Mouse (Mus musculus) neural tube, embryonic 11.5 days (tissue): ENCODE measurements around the gene Gm28635. TPM values are rescaled to one million over a fixed set of nuclear protein-coding genes. Genes with fewer than 3 reads are reported as not detected.

Source experiments
- ATAC-seq: fragments of 200-750 bp; cut with Nextera tagmentation; 2 replicates; pipeline ENCODE4 v1.8.0; 2017; ENCODE audit warnings: moderate number of reproducible peaks, mild to moderate bottlenecking, moderate TSS enrichment, moderate library complexity; ENCODE audit not compliant: insufficient read depth, low FRiP score, low TSS enrichment
- DNase-seq: peaks from one replicate; pipeline ENCODE4 v3.0.0-alpha.2; 2015; ENCODE audit warnings: low spot score
- H3K27ac ChIP-seq: fragments of 300-500 bp; sonication (generic); 2 replicates; pipeline ENCODE4 v1.5.1; 2014; ENCODE audit warnings: low read depth, mild to moderate bottlenecking, low read length
- H3K27me3 ChIP-seq: fragments of 300-500 bp; sonication (generic); 2 replicates; pipeline ENCODE4 v1.6.1; 2014; ENCODE audit warnings: mild to moderate bottlenecking, low read length, mixed read lengths; ENCODE audit not compliant: control insufficient read depth, insufficient read depth
- H3K36me3 ChIP-seq: fragments of 300-500 bp; sonication (generic); 2 replicates; pipeline ENCODE4 v1.6.1; 2014; ENCODE audit warnings: mild to moderate bottlenecking, low read length, moderate library complexity, mixed read lengths; ENCODE audit not compliant: control insufficient read depth, insufficient read depth
- H3K4me1 ChIP-seq: fragments of 300-500 bp; sonication (generic); 2 replicates; pipeline ENCODE4 v1.6.1; 2014; ENCODE audit warnings: low read length, mixed read lengths; ENCODE audit not compliant: control insufficient read depth, insufficient read depth
- H3K4me2 ChIP-seq: fragments of 300-500 bp; sonication (generic); 2 replicates; pipeline ENCODE4 v1.6.1; 2014; ENCODE audit warnings: low read depth, mild to moderate bottlenecking, moderate library complexity
- H3K4me3 ChIP-seq: fragments of 300-500 bp; sonication (generic); 2 replicates; pipeline ENCODE4 v1.5.1; 2014; ENCODE audit warnings: low read depth, low read length
- H3K9ac ChIP-seq: fragments of 300-500 bp; sonication (generic); 2 replicates; pipeline ENCODE4 v1.6.1; 2014; ENCODE audit warnings: mild to moderate bottlenecking, low read length
- H3K9me3 ChIP-seq: fragments of 300-500 bp; sonication (generic); 2 replicates; pipeline ENCODE4 v1.6.1; 2016; ENCODE audit warnings: low read length; ENCODE audit not compliant: control insufficient read depth
- WGBS: fragments of 180-500 bp; shearing (Covaris S2); extraction: QIAGEN DNeasy Blood & Tissue Kit; methylation state at CpG from one replicate; pipeline ENCODE4 v1.1.7; 2014; 5-methylcytosine and 5-hydroxymethylcytosine counted together
- polyA plus RNA-seq: library from polyadenylated mRNA; unstranded; fragments of >200 nt; fragmentation: Nextera tagmentation; extraction: Ambion mirVana; gene quantifications from 2 replicates; pipeline ENCODE4 v1.2.1, GENCODE M21; 2014

The Gm28635 gene
- polyA plus RNA-seq, 1 experiment from 2014 or later = not detected

DNA sequence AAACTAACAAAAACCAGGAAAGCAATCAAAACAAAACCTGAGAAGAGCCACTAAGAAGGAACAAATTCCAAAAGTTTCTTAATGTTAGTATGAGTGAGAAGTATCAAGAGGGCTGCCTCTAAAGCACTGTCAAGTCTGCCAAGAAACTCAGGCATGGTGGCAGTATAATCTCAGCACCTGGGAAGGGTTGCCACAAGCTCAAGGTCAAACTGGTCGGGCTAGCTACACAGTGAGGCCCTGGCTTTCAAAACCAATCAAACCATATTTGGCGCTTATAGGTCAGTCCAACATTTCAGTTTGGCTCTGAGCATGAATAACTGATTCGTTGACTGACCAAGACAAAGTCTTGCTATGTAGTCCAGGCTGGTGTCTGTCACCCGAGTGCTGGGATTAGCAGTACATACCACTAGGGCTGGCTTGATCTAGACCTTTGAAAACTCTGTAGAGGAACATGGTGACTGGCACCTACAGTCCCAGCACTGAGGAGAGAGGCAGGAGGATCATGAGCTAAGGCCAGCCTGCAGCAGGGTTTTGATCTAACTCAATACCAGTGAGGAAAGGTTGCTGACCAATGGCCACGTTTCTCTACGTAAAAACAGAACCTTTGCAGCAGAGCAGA is 78.5 kb downstream of the Gm28635 start:
- Histone ChIP-seq H3K36me3 (peaks cover 4% of the 10 kb centered on the region), H3K9ac (no peak overlapping the region), H3K27me3 (no peaks in the 10 kb centered on the region), H3K4me1 (no peaks in the 10 kb centered on the region), H3K4me2 (no peak overlapping the region), H3K27ac (no peak overlapping the region), H3K4me3 (no peak overlapping the region), H3K9me3 (no peaks in the 10 kb centered on the region)
- 92% methylated on average over 6 of the region's 6 CpGs for WGBS
- DNase-seq = no peak
- no peak for ATAC-seq

DNA sequence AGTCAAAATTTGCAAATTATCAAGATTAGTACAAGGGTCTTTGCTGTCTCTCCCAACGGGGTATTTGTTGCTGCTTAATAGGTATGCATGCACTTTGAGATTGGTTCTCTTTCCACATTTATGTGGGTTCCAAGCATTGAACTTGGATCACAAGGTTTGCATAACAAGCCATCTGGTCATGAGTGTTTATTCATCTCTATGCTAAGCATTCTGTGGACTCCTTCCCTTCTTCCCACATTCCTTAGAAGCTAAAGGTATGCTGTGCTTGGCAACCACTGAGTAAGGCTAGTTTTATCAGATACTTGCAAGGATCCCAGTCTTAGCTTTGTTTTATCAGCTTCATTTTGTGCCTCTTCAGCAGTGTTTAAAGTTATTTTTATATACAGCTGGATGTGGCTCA is 80.7 kb downstream of the Gm28635 start:
- Histone ChIP-seq H3K27me3 (no peaks in the 10 kb centered on the region), H3K4me2 (no peak overlapping the region), H3K4me1 (no peaks in the 10 kb centered on the region), H3K36me3 (peaks cover 4% of the 10 kb centered on the region), H3K9ac (no peak overlapping the region), H3K27ac (no peak overlapping the region), H3K9me3 (no peaks in the 10 kb centered on the region), H3K4me3 (no peak overlapping the region)
- ATAC-seq = no peak
- DNase-seq = no peak
- 92% methylated on average over 1 of the region's 1 CpGs for WGBS

DNA sequence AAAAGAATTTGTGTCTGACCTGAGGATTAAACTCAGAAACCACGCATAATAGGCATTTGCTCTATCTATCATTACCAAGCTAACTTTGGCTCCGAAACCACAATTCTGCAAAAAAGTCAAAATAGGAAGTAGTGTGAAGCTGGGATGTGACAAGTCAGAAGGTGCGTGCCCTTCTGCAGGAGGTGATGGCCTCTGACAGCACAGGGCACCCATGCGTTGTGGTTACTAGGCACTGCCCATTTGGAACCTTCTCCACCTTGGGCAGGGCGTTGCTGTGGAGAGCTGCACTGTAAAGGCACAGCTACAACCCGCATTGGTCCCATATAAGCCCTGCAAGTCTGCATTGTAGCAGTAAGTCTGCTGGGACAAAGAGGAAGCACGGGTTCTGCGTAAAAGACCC is 85.0 kb downstream of the Gm28635 start:
- H3K9ac ChIP-seq = no peak overlapping the region
- H3K4me2 ChIP-seq = no peak overlapping the region
- DNase-seq (no peak), ATAC-seq (no peak)
- H3K9me3 ChIP-seq = no peaks in the 10 kb centered on the region
- no peaks in the 10 kb centered on the region for H3K4me1 ChIP-seq
- WGBS = 90% methylated on average over 8 of the region's 8 CpGs
- H3K27me3 ChIP-seq = no peaks in the 10 kb centered on the region
- no peak overlapping the region for H3K27ac ChIP-seq
- no peak overlapping the region for H3K4me3 ChIP-seq
- H3K36me3 ChIP-seq = no peaks in the 10 kb centered on the region

DNA sequence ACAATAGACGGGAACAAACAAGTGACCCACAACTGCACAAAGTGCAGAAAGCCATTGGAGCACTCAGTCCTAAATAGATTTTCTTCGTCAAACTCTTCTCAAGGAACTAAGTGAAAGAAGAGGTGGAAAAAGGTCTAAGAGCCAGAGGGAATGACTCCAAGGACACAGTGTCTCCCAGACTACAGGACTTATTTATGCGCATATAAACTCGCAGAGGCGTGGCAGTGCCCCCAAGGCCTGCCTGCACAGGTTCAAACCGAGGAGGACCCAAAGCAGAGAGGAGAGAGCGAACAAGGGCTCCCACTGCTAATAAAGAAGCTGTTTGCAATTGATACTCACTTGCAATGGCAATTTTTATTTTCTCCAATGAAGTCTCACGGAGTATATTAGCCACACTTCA is 92.1 kb downstream of the Gm28635 start:
- no peak overlapping the region for H3K4me3 ChIP-seq
- H3K27ac ChIP-seq = no peak overlapping the region
- H3K27me3 ChIP-seq = no peaks in the 10 kb centered on the region
- no peak overlapping the region for H3K4me2 ChIP-seq
- ATAC-seq = no peak
- 89% methylated on average over 8 of the region's 8 CpGs for WGBS
- H3K36me3 ChIP-seq = no peaks in the 10 kb centered on the region
- H3K4me1 ChIP-seq = no peaks in the 10 kb centered on the region
- H3K9me3 ChIP-seq = no peaks in the 10 kb centered on the region
- DNase-seq = no peak
- H3K9ac ChIP-seq = no peak overlapping the region

DNA sequence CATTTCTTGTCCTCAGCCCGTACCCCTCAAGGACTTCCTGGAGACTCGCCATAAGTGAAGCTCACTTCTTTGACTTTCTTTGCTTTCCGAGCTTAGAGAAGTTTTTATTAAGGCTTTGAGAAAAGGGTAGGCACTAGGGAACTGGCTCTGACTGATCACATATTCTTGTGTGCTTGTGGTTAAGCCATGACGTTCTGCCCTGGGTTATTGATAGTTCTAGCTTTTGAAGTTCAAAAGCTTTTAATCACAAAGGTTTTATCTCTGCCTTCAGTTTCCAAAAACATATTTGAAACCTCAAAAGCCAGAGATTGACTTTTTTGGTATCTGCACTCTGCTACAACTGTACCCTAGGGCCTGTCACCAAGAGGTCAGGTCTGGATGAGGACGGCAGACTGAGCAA is 95.6 kb downstream of the Gm28635 start:
- no peak for ATAC-seq
- WGBS = 87% methylated on average over 5 of the region's 5 CpGs

DNA sequence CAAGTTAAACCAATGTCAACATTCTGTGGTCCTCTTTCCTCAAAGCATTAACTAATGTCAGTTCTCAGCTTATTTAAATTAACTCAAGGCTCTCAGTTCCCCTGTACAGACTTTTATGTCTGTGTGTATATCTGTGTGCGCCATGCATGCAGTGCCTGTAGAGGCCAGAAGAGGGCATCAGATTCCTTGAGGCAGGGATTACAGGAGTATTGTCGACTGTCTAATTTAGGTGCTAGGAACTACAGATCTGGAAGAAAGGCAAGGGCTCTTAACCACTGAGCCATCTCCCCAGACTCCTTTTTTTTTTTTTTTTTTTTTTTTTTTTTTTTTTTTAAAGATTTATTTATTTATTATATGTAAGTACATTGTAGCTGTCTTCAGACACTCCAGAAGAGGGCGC is 96.6 kb downstream of the Gm28635 start:
- Histone ChIP-seq H3K4me3 (no peak overlapping the region), H3K36me3 (no peaks in the 10 kb centered on the region), H3K4me2 (no peak overlapping the region), H3K9ac (no peak overlapping the region), H3K9me3 (no peaks in the 10 kb centered on the region), H3K27ac (no peak overlapping the region), H3K4me1 (no peaks in the 10 kb centered on the region), H3K27me3 (no peaks in the 10 kb centered on the region)
- 93% methylated on average over 2 of the region's 3 CpGs for WGBS
- ATAC-seq (no peak), DNase-seq (no peak)

More for the DNA sequence above, 95.6 kb downstream of the Gm28635 start:
- no peak for DNase-seq
- no peaks in the 10 kb centered on the region for H3K4me1 ChIP-seq
- H3K9me3 ChIP-seq = no peaks in the 10 kb centered on the region
- H3K27ac ChIP-seq = no peak overlapping the region
- H3K36me3 ChIP-seq = no peaks in the 10 kb centered on the region
- no peak overlapping the region for H3K9ac ChIP-seq
- no peak overlapping the region for H3K4me3 ChIP-seq
- no peak overlapping the region for H3K4me2 ChIP-seq
- no peaks in the 10 kb centered on the region for H3K27me3 ChIP-seq

DNA sequence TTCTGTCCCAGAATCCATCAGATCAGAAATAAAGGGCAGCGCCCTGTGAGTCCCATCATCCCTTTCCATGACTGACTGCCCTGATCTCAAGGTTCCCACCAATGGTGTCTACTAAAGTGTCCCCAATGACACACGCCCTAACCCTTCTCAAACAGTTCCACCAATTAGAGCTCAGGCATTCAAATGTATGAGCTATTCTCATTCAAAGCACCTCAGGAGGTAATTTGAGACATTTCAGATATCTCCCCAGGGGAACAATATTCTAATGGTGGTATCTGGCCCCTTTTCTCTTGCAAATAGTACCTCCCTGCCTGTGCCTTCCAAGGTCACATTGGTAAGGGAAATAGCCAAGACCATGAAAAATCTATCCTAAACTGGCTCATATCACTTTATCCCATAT is 98.5 kb downstream of the Gm28635 start:
- Histone ChIP-seq H3K4me2 (no peak overlapping the region), H3K36me3 (no peaks in the 10 kb centered on the region), H3K4me3 (no peak overlapping the region), H3K27me3 (no peaks in the 10 kb centered on the region), H3K27ac (no peak overlapping the region), H3K9ac (no peak overlapping the region), H3K9me3 (no peaks in the 10 kb centered on the region), H3K4me1 (no peaks in the 10 kb centered on the region)
- WGBS = 92% methylated on average over 2 of the region's 2 CpGs
- ATAC-seq (no peak), DNase-seq (no peak)

DNA sequence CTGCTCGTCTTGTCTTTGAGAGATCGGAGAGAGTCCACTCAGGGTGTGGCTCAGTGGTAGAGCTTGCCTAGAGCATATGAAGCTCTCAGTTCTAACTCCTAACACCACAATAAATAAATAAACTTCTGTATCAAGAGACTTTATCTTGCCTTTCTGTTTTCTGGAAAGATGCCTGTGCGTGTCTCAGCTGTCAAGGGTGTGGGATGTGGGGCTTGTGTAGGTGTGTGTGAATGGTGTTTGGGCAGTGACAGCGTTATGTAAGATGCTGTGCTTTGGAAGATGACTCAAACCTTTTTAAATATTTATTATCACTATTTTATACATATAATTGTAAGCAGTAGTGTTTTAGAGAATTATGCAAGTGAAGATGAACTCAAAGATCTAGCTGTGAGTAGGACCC is 103.7 kb downstream of the Gm28635 start:
- DNase-seq (no peak), ATAC-seq (no peak)
- H3K27me3 ChIP-seq = no peaks in the 10 kb centered on the region
- 94% methylated on average over 4 of the region's 4 CpGs for WGBS
- no peak overlapping the region for H3K4me2 ChIP-seq
- no peaks in the 10 kb centered on the region for H3K36me3 ChIP-seq
- no peaks in the 10 kb centered on the region for H3K9me3 ChIP-seq
- H3K9ac ChIP-seq = no peak overlapping the region
- H3K27ac ChIP-seq = no peak overlapping the region
- H3K4me1 ChIP-seq = no peaks in the 10 kb centered on the region
- H3K4me3 ChIP-seq = no peak overlapping the region

DNA sequence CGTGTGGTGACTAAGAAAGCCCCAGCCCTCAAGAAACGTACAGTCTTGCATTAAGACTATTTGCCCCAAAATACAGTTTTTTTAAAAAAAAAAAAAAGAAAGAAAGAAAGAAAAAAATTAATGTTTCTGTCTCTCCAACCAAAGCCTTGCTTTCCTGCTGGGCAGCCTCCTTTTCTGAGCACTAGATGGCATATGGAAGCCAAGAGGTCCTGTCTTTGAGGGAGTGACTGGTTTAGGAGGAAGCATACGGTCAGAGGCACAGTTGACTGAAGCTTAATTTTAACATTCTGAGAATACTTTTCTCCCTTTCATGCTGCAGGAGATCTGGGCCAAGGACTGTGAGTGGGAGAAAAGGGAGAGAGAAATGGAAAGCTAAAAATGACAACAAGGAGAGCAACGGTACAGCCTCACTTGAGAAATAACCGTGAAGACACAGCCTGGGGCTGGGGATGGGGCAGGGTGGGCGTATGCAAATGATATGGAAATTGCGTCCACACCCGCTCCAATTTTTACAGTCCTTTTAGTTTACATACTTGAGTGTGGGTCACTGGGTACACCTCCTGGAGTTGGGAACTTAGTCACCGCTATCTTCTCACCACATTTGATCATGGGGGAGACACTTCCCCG is 120.8 kb downstream of the Gm28635 start:
- no peak for ATAC-seq
- Histone ChIP-seq H3K9ac (no peak overlapping the region), H3K4me1 (no peaks in the 10 kb centered on the region), H3K36me3 (no peaks in the 10 kb centered on the region), H3K4me2 (no peak overlapping the region), H3K9me3 (no peaks in the 10 kb centered on the region), H3K4me3 (no peak overlapping the region), H3K27me3 (no peaks in the 10 kb centered on the region), H3K27ac (no peak overlapping the region)
- WGBS = 48% methylated on average over 10 of the region's 10 CpGs
- DNase-seq = peak; percentile 22
